Mouse (Mus musculus) bone marrow, adult 2 months (tissue): ENCODE results near the gene Trim8. TPM values are rescaled to one million over a fixed set of nuclear protein-coding genes. Genes with fewer than 3 reads are reported as not detected.
A peak's percentile ranks its signal among the peaks of the same experiment; 100 is the strongest.

Source experiments
- H3K27ac ChIP-seq: fragments of 200-500 bp; 2 replicates; pipeline ENCODE4 v1.5.1; 2012; ENCODE audit warnings: low read depth, mild to moderate bottlenecking, control low read depth, inconsistent platforms, low read length; ENCODE audit not compliant: control insufficient read depth, poor library complexity, insufficient read depth
- H3K4me1 ChIP-seq: fragments of 200-500 bp; 2 replicates; pipeline ENCODE4 v1.6.1; 2011; ENCODE audit warnings: low read length; ENCODE audit not compliant: control insufficient read depth, insufficient read depth
- H3K4me3 ChIP-seq: fragments of 200-500 bp; replicated peaks from 2 replicates; pipeline ENCODE3; 2011; ENCODE audit warnings: mild to moderate bottlenecking, low read depth, low read length, control low read depth; ENCODE audit not compliant: control insufficient read depth
- CTCF ChIP-seq: fragments of 200-500 bp; IDR thresholded peaks from 2 replicates; pipeline ENCODE4 v1.5.1; 2011; ENCODE audit warnings: low read length, control low read depth; ENCODE audit not compliant: control insufficient read depth, insufficient read depth
- POLR2A ChIP-seq: fragments of 200-500 bp; IDR thresholded peaks from 2 replicates; pipeline ENCODE4 v1.6.1; 2011; ENCODE audit warnings: low read depth, mild to moderate bottlenecking, control low read depth, low read length, borderline replicate concordance; ENCODE audit not compliant: control insufficient read depth
- WGBS: fragments of 180-500 bp; shearing (Covaris S2); methylation state at CpG from one replicate; pipeline ENCODE4 v1.1.7; 2018; 5-methylcytosine and 5-hydroxymethylcytosine counted together
- polyA plus RNA-seq: library from polyadenylated mRNA; stranded (reverse); fragments of >200 nt; gene quantifications from 2 replicates; pipeline ENCODE4 v1.2.4, GENCODE M21; 2011; ENCODE audit warnings: low replicate concordance; ENCODE audit not compliant: missing spikeins, insufficient read depth, insufficient read length

Gene Trim8
- polyA plus RNA-seq, 1 experiment = 25.9 TPM

- no peak for TF ChIP-seq CTCF
- TF ChIP-seq POLR2A = no peak
- H3K4me3 ChIP-seq = no peak overlapping the region
- no peak overlapping the region for H3K27ac ChIP-seq
- 89% methylated on average over 10 of the region's 10 CpGs for WGBS
- H3K4me1 ChIP-seq = no peaks in the 10 kb centered on the region; the same call in 1 of the 2 replicates
Observed at GRCm38 (mm10) chr19:46548110-46548509, 46.6 kb downstream of the Trim8 start.

DNA sequence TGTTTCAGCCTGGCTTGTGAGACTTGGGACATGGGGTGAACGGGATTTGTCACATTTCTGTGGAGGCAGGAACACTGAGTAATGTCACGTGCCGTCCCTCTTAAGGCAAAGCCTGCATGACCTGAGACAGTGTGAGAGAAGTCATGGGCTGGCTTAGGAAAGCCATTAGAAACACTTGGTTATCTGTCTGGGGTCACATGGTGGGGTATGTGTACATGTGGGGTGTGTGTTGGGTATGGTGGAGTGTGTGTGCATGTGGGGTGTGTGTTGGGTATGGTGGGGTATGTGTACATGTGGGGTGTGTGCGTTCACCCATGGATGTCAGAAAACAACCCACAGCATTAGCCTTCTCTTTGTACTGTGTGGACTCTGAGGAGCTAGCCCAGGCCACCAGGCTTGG is 48.9 kb downstream of the Trim8 start:
- TF ChIP-seq POLR2A (no peak), CTCF (no peak)
- no peak overlapping the region for H3K4me3 ChIP-seq
- H3K4me1 ChIP-seq = no peaks in the 10 kb centered on the region; the same call in 1 of the 2 replicates
- WGBS = 84% methylated on average over 4 of the region's 4 CpGs
- H3K27ac ChIP-seq = no peak overlapping the region

- H3K4me3 ChIP-seq = no peak overlapping the region
- 62% methylated on average over 4 of the region's 4 CpGs for WGBS
- H3K4me1 ChIP-seq = no peaks in the 10 kb centered on the region; the same call in 1 of the 2 replicates
- no peak overlapping the region for H3K27ac ChIP-seq
- TF ChIP-seq POLR2A (no peak), CTCF (no peak)
Observed at GRCm38 (mm10) chr19:46552496-46552895, 51.0 kb downstream of the Trim8 start.

- no peaks in the 10 kb centered on the region; the same call in 1 of the 2 replicates for H3K4me1 ChIP-seq
- 24% methylated on average over 11 of the region's 11 CpGs for WGBS
- H3K4me3 ChIP-seq = no peak overlapping the region
- TF ChIP-seq POLR2A = no peak
- no peak for TF ChIP-seq CTCF
- H3K27ac ChIP-seq = peak overlapping the region; percentile 78
Observed at GRCm38 (mm10) chr19:46553541-46553955, 52.0 kb downstream of the Trim8 start.

DNA sequence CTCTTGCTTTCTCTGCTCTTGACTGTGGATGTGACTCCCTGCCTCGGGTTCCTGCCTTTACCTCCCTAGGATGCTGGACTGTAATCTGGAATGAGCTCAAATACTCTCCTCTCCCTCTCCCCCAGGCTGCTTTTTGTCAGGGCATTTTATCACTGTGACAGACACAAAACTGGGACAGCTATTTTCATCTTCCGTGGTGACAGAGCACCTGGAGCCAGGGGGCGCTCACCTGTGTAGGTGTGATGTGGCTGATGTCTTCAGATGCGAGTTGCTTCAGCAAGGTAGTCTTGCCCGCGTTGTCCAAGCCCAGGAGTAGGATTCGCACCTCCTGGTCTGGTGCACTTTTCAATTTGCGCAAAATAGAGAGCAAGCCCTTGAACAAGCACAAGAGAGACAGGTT is 56.5 kb downstream of the Trim8 start:
- WGBS = 88% methylated on average over 8 of the region's 8 CpGs
- Histone ChIP-seq H3K4me1 (no peaks in the 10 kb centered on the region; the same call in 1 of the 2 replicates), H3K27ac (no peak overlapping the region), H3K4me3 (no peak overlapping the region)
- TF ChIP-seq CTCF = no peak
- no peak for TF ChIP-seq POLR2A

DNA sequence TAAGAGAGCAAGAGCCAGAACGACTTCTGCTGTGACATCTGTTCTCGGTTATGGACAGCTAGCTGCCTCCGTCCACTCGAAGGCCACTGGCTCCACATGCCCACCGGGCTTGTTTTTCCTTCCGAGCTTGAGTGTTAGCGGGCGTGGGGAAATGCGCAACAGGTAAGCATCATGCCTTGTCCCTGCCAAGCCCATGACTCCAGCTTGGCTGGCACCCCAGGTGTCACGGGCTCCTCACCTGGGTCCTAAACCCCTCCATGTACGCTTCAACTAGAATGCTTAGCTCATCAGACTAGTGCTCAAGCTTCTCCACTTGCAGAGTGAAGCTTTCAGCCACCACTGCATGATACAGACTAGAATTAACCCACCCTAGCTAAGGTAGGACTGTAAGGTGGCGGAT is 57.1 kb downstream of the Trim8 start:
- 86% methylated on average over 12 of the region's 12 CpGs for WGBS
- TF ChIP-seq POLR2A (no peak), CTCF (no peak)
- Histone ChIP-seq H3K4me3 (no peak overlapping the region), H3K4me1 (no peaks in the 10 kb centered on the region; the same call in 1 of the 2 replicates), H3K27ac (no peak overlapping the region)

DNA sequence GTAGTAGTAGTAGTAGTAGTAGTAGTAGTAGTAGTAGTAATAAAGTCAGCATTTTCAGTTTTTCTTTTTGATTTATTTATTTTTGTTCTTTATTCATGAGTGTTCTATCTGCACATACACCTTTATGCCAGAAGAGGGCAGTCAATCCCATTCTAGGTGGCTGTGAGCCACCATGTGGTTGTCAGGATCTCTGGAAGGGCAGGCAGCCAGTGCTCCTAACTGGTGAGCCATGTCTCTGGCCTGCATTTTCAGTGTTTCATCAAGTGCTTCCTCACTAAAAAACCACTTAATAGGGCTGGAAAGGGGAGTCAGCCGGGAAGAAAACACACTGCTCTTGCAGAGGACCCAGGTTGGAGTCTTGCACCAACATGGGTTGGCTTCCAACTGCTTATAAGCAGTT is 60.6 kb downstream of the Trim8 start:
- no peak overlapping the region for H3K4me3 ChIP-seq
- H3K27ac ChIP-seq = no peak overlapping the region
- TF ChIP-seq POLR2A (no peak), CTCF (peak; percentile 73)
- H3K4me1 ChIP-seq = no peaks in the 10 kb centered on the region; the same call in 1 of the 2 replicates
- WGBS = 21% methylated on average over 1 of the region's 1 CpGs

DNA sequence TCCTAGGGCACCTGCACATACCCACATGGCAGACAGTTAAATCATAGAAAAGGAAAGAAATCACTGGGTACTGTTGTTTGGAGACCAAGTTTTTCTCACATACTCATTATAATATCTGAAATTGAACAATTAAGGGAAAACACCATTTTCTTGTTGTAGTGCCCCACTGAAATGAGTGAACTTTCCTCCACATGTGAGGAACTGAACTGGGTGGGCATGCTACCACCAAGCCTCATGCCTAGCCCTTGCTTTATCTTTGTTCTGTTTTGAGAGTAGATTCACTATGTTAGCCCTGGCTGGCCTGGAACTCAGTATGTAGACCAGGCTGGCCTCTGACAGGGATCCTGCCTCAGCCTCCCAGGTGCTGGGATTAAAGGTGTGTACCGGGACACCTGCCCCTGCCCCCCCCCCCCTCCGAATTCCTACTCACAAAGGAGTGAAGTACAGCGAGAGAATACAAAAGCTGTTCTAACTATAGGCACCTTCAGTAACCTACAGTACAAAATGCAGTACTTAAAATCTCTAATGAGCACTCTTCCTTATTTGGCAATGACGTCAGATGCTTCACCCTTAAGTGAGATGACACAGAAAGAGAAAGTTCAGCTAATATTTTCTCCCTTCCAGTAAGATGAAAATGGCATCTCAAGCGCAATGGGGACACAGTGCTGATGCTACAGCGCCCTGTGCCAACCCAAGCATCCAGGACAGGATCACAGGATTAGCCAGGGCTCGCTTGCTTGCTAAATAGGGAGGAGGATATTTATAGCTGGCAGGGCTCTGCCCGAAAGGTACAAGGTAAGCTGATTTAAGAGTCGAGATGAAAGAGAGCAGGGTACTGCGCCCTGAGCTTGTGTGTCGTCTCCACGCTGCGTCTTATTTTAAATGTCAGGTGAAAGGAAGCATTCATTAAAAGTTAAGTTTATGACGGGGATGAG is 61.3 kb downstream of the Trim8 start:
- Histone ChIP-seq H3K27ac (no peak overlapping the region), H3K4me1 (no peaks in the 10 kb centered on the region; the same call in 1 of the 2 replicates), H3K4me3 (no peak overlapping the region)
- WGBS = 89% methylated on average over 14 of the region's 14 CpGs
- TF ChIP-seq CTCF (no peak), POLR2A (no peak)
